Mouse (Mus musculus): Measurements from ENCODE around the gene Eif4e3.

GRCm38 (mm10) chr6:99621167-99621566 lies 45.4 kb downstream of the Eif4e3 start:
- TF ChIP-seq CTCF (IDR thresholded peaks at IDR 0.05; ENCODE audit: control insufficient read depth, insufficient read depth, insufficient replicate concordance, low read depth, low read length) (no peak), POLR2A (IDR thresholded peaks at IDR 0.05; ENCODE audit: control insufficient read depth, low read depth, low read length) (no peak)

Data from testis, adult 2 months (tissue).